Mouse (Mus musculus): ENCODE measurements around the gene Hist1h4h. TPM values are rescaled to one million over a fixed set of nuclear protein-coding genes. Genes with fewer than 3 reads are reported as not detected.

Hist1h4h gene
- polyA plus RNA-seq, 1 experiment from 2014 or later, result 3.3 TPM

DNA sequence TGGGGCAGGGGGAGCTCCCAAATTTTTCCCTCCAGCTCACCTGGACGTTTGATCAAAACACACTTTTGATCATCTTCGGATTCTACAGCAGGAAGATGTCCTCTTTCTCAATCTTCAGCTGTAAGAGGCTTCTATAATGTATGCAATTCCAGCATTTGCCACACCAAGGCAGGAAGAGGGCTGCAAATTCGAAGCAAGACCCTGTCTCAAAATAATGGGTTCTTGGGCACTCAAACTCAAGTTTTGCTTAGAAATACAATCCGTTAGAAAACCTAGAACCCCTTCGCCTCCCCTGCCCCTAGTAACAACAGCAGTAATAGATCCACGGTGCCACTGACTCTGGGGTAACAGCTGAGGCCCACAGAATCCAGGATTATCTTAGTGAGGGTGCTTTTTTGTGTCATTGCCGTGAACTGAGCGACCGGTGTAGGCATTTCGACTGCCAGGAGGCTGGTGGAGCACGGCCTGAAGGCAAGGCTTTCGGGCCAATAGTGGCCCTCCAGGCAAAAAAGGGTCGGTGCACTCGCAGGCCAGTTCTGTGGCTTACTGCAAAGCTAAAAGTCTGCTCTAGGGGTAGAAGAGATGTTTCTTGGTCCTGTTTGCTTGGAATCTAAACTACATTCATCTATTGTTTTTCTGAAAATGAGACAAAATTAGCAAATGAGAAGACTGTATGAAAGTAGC, 25.0 kb upstream of the Hist1h4h start:
- peak overlapping the region; percentile 38 for H3K4me2 ChIP-seq (replicated peaks)
- 0 out of 2 replicates have a peak, but pooled peaks cover 13% of the 10 kb centered on the region for H3K27me3 ChIP-seq (ENCODE audit: control insufficient read depth, insufficient read depth, low read length)
- H3K4me1 ChIP-seq (replicated peaks; ENCODE audit: control insufficient read depth, insufficient read depth, low read length), result 0 out of 2 replicates have a peak, but pooled peaks cover 7% of the 10 kb centered on the region
- H3K9me3 ChIP-seq (ENCODE audit: control insufficient read depth, low read length), result no peaks in the 10 kb centered on the region
- 6% methylated on average over 14 of the region's 14 CpGs for WGBS
- H3K9ac ChIP-seq, result no peak overlapping the region
- H3K4me3 ChIP-seq (replicated peaks; ENCODE audit: low read length), result peak overlapping the region; percentile 4
- ATAC-seq (ENCODE audit: low FRiP score) (no peak), DNase-seq (ENCODE audit: low spot score) (no peak)
- no peak overlapping the region for H3K27ac ChIP-seq
- no peaks in the 10 kb centered on the region for H3K36me3 ChIP-seq (replicated peaks; ENCODE audit: control insufficient read depth, insufficient read depth)

- Histone ChIP-seq H3K4me1 (replicated peaks; ENCODE audit: control insufficient read depth, insufficient read depth, low read length) (0 out of 2 replicates have a peak, but pooled peaks cover 7% of the 10 kb centered on the region), H3K9me3 (ENCODE audit: control insufficient read depth, low read length) (no peaks in the 10 kb centered on the region), H3K27me3 (ENCODE audit: control insufficient read depth, insufficient read depth, low read length) (0 out of 2 replicates have a peak, but pooled peaks cover 13% of the 10 kb centered on the region), H3K9ac (no peak overlapping the region), H3K4me2 (replicated peaks) (peak overlapping the region; percentile 38), H3K36me3 (replicated peaks; ENCODE audit: control insufficient read depth, insufficient read depth) (no peaks in the 10 kb centered on the region), H3K4me3 (replicated peaks; ENCODE audit: low read length) (peak overlapping the region; percentile 4), H3K27ac (no peak overlapping the region)
- 4% methylated on average over 13 of the region's 13 CpGs for WGBS
- DNase-seq (ENCODE audit: low spot score) (peak; percentile 71), ATAC-seq (ENCODE audit: low FRiP score) (no peak)
Observed at GRCm38 (mm10) chr13:23506351-23506750, 24.5 kb upstream of the Hist1h4h start.

DNA sequence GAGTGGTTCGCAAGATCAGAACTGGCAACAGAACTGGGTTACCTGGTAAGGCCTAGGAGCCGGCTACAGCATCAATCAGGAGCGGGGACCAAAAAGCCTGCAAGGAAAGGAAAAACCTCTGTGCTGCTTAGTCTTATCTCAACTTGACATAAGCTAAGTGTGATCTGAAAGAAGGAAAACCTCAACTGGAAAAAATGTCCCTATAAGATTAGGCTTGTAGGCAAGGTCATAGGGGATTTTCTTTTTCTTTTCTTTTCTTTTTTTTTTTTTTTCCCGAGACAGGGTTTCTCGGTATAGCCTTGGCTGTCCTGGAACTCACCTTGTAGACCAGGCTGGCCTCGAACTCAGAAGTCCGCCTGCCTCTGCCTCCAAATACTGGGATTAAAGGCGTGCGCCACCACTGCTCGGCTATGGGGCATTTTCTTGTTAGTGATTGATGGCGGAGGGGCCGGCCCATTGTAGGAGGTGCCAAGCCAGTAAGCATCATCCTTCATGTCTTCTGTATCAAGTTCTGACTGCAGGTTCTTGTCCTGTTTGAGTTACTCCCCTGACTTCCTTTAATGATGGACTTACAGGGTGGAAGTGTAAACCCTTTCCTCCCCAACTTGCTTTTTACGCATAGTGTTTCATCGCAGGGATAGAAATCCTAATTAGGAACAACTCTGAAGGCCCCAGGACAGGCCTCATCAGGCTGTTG, 23.9 kb upstream of the Hist1h4h start:
- H3K4me1 ChIP-seq (replicated peaks; ENCODE audit: control insufficient read depth, insufficient read depth, low read length), result 0 out of 2 replicates have a peak, but pooled peaks cover 7% of the 10 kb centered on the region
- 0 out of 2 replicates have a peak, but pooled peaks cover 8% of the 10 kb centered on the region for H3K27me3 ChIP-seq (ENCODE audit: control insufficient read depth, insufficient read depth, low read length)
- H3K36me3 ChIP-seq (replicated peaks; ENCODE audit: control insufficient read depth, insufficient read depth), result no peaks in the 10 kb centered on the region
- H3K4me2 ChIP-seq (replicated peaks), result 0 out of 2 replicates have a peak overlapping the region, but pooled peaks have one; percentile 38
- DNase-seq (ENCODE audit: low spot score) (no peak), ATAC-seq (ENCODE audit: low FRiP score) (no peak)
- H3K27ac ChIP-seq, result no peak overlapping the region
- no peak overlapping the region for H3K4me3 ChIP-seq (replicated peaks; ENCODE audit: low read length)
- H3K9ac ChIP-seq, result no peak overlapping the region
- WGBS, result 22% methylated on average over 14 of the region's 14 CpGs
- no peaks in the 10 kb centered on the region for H3K9me3 ChIP-seq (ENCODE audit: control insufficient read depth, low read length)

GRCm38 (mm10) chr13:23510127-23510526, 20.7 kb upstream of the Hist1h4h start:
- DNase-seq (ENCODE audit: low spot score) (no peak), ATAC-seq (ENCODE audit: low FRiP score) (no peak)
- Histone ChIP-seq H3K4me1 (replicated peaks; ENCODE audit: control insufficient read depth, insufficient read depth, low read length) (0 out of 2 replicates have a peak, but pooled peaks cover 7% of the 10 kb centered on the region), H3K36me3 (replicated peaks; ENCODE audit: control insufficient read depth, insufficient read depth) (no peaks in the 10 kb centered on the region), H3K27me3 (ENCODE audit: control insufficient read depth, insufficient read depth, low read length) (0 out of 2 replicates have a peak, but pooled peaks cover 5% of the 10 kb centered on the region), H3K9ac (no peak overlapping the region), H3K4me3 (replicated peaks; ENCODE audit: low read length) (no peak overlapping the region), H3K4me2 (replicated peaks) (no peak overlapping the region), H3K9me3 (ENCODE audit: control insufficient read depth, low read length) (no peaks in the 10 kb centered on the region), H3K27ac (no peak overlapping the region)
- whole genome bisulfite sequencing, result 53% methylated on average over 1 of the region's 1 CpGs

DNA sequence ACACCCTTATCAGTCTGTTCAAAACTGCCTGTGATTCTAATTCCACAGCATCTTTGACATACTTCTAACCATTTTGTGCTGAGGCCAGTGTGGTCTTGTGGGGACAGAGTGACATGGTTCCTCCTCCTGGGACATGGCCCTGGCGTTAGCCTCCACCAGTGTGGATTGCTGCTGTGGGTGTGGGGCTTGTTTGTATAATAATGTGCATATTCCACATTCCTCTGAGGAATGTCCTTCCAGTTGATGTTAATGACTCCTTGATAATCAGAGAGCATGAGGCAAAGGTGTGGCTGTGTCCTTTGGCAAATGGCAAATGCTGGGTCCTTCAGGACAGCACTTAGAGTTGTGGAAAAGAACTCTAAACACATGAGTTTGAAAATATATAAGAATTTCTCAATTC, 17.3 kb upstream of the Hist1h4h start:
- Histone ChIP-seq H3K9ac (no peak overlapping the region), H3K4me1 (replicated peaks; ENCODE audit: control insufficient read depth, insufficient read depth, low read length) (0 out of 2 replicates have a peak, but pooled peaks cover 6% of the 10 kb centered on the region), H3K36me3 (replicated peaks; ENCODE audit: control insufficient read depth, insufficient read depth) (no peaks in the 10 kb centered on the region), H3K4me2 (replicated peaks) (no peak overlapping the region), H3K9me3 (ENCODE audit: control insufficient read depth, low read length) (no peaks in the 10 kb centered on the region), H3K4me3 (replicated peaks; ENCODE audit: low read length) (no peak overlapping the region), H3K27me3 (ENCODE audit: control insufficient read depth, insufficient read depth, low read length) (no peaks in the 10 kb centered on the region), H3K27ac (no peak overlapping the region)
- no peak for ATAC-seq (ENCODE audit: low FRiP score)
- DNase-seq (ENCODE audit: low spot score), result no peak
- 85% methylated on average over 1 of the region's 1 CpGs for WGBS

DNA sequence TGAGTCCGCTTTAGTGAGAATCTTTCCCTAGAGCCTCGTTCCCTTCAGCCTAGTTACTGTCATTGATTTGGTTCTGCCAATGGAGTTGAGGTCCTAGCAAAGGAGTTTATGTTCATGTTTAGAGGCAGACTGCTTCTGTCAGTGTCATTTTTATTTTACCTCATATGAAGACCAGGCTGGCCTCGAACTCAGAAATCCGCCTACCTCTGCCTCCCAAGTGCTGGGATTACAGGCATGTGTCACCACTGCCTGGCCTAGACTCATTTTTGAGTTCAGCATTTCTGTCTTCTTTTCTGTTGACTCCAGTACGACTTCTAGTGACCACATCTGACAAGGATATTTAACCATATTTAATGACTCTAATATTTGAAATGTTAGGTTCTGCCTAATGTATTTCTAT, 15.6 kb upstream of the Hist1h4h start:
- WGBS, result 85% methylated on average over 5 of the region's 5 CpGs
- DNase-seq (ENCODE audit: low spot score) (no peak), ATAC-seq (ENCODE audit: low FRiP score) (no peak)
- Histone ChIP-seq H3K4me3 (replicated peaks; ENCODE audit: low read length) (no peak overlapping the region), H3K36me3 (replicated peaks; ENCODE audit: control insufficient read depth, insufficient read depth) (no peaks in the 10 kb centered on the region), H3K27me3 (ENCODE audit: control insufficient read depth, insufficient read depth, low read length) (no peaks in the 10 kb centered on the region), H3K4me1 (replicated peaks; ENCODE audit: control insufficient read depth, insufficient read depth, low read length) (0 out of 2 replicates have a peak, but pooled peaks cover 6% of the 10 kb centered on the region), H3K27ac (no peak overlapping the region), H3K9me3 (ENCODE audit: control insufficient read depth, low read length) (no peaks in the 10 kb centered on the region), H3K9ac (no peak overlapping the region), H3K4me2 (replicated peaks) (no peak overlapping the region)

DNA sequence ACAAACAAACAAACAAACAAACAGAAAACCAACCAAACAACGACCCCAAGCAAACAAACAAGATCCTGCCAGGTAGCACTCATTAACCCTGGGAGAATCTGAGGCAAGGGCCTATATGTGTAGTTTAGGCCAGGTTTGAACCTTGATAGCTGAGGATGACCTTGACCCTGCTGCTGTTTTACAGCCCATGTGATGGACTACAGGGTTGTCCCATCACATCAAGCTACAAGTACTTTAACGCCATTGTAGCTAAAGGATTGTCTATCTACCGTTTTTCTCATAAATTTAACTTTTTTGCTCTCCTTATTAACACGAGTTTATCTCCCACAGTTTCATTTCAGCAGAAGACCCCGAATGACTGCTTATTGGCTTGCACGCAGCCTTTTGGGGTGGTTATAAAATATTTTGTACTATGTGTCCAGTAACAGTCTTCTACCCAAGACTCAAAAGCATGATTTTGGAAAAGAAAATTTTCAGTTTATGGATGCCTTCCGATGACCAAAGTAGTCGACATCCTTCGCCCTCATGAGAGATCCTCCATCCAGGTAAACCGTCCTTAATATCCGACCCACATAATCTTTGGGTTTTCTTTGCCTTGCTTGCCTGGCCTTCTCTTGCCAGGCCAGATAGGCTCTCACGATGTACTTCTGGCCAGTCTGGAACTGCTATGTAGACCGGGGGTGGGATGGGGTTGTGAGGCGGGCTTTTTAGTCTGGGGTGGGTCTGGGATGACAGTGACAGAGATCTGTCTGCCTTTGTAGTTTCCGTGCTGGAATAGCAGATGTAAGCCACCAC, 14.8 kb upstream of the Hist1h4h start:
- 55% methylated on average over 15 of the region's 15 CpGs for WGBS
- Histone ChIP-seq H3K36me3 (replicated peaks; ENCODE audit: control insufficient read depth, insufficient read depth) (no peaks in the 10 kb centered on the region), H3K4me2 (replicated peaks) (peak overlapping the region; percentile 89), H3K9ac (peak overlapping the region; percentile 41; the same call in 1 of the 2 replicates), H3K9me3 (ENCODE audit: control insufficient read depth, low read length) (no peaks in the 10 kb centered on the region), H3K4me3 (replicated peaks; ENCODE audit: low read length) (peak overlapping the region; percentile 46), H3K4me1 (replicated peaks; ENCODE audit: control insufficient read depth, insufficient read depth, low read length) (0 out of 2 replicates have a peak, but pooled peaks cover 6% of the 10 kb centered on the region), H3K27me3 (ENCODE audit: control insufficient read depth, insufficient read depth, low read length) (no peaks in the 10 kb centered on the region), H3K27ac (no peak overlapping the region)
- no peak for DNase-seq (ENCODE audit: low spot score)
- no peak for ATAC-seq (ENCODE audit: low FRiP score)

DNA sequence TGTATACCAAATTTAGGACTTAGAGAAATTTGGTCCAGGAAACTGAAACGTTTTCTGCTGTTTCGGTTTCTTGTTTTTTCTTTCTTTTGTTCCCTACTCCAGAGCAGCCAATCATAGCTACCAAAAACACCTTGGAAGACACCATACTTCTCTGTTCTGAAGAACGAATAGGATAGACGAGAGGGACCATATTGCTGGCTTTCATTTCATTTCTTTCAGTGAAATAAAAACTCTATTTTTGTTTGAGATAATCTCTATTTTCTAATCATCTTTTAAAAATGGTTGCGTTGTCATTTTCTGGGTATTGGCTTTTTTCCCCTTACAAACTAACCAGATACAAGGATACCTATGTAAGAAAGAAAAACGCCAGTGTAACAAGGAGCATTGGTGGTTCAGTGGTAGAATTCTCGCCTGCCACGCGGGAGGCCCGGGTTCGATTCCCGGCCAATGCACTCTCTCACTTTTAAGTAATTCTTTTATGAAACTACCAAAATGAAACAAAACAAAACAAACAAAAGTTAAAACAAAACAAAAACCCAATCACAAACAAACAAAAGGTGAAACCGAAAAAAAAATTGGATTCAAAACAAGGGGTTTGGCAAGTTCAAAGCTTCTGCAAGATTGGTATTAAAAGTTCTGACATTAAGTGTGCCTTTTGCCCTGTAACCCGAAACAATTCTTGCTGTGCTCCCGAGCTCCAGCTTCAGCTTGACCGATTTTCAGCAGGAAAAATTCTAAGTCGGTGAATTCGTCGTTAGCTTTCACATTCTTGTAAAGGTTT, 13.8 kb upstream of the Hist1h4h start:
- no peaks in the 10 kb centered on the region for H3K27me3 ChIP-seq (ENCODE audit: control insufficient read depth, insufficient read depth, low read length)
- WGBS, result under 1% methylated on average over 19 of the region's 19 CpGs
- no peaks in the 10 kb centered on the region for H3K36me3 ChIP-seq (replicated peaks; ENCODE audit: control insufficient read depth, insufficient read depth)
- H3K4me2 ChIP-seq (replicated peaks), result peak overlapping the region; percentile 89
- peak overlapping the region; percentile 46 for H3K4me3 ChIP-seq (replicated peaks; ENCODE audit: low read length)
- H3K27ac ChIP-seq, result no peak overlapping the region
- H3K9me3 ChIP-seq (ENCODE audit: control insufficient read depth, low read length), result no peaks in the 10 kb centered on the region
- DNase-seq (ENCODE audit: low spot score) (peak; percentile 97), ATAC-seq (ENCODE audit: low FRiP score) (peak; percentile 74)
- peak overlapping the region; percentile 50; the same call in 1 of the 2 replicates for H3K9ac ChIP-seq
- peaks cover 10% of the 10 kb centered on the region; the same call in 1 of the 2 replicates for H3K4me1 ChIP-seq (replicated peaks; ENCODE audit: control insufficient read depth, insufficient read depth, low read length)
